Mouse (Mus musculus): ENCODE measurements at regions not wholly inside any gene's neighbourhood (a gene's known extent, or its start where the extent isn't known, plus 50 kb on each side); places are given as distances from the start of the nearest gene placed in this dataset.

GRCm38 (mm10) chr2:74122937-74123336 lies 211.8 kb upstream of the Atp5g3 start:
- peaks cover 16% of the 10 kb centered on the region for H3K27me3 ChIP-seq
- H3K4me1 ChIP-seq, result peaks cover 29% of the 10 kb centered on the region
- ATAC-seq (ENCODE audit: low FRiP score), result no peak
- no peak overlapping the region for H3K4me2 ChIP-seq
- no peaks in the 10 kb centered on the region for H3K36me3 ChIP-seq (replicated peaks)
- H3K9me3 ChIP-seq, result no peaks in the 10 kb centered on the region
- H3K4me3 ChIP-seq (replicated peaks), result no peak overlapping the region
- no peak overlapping the region for H3K9ac ChIP-seq
- 47% methylated on average over 2 of the region's 2 CpGs for WGBS
- H3K27ac ChIP-seq, result no peak overlapping the region

GRCm38 (mm10) chr2:74120051-74120450 lies 208.9 kb upstream of the Atp5g3 start:
- Histone ChIP-seq H3K27ac (peak overlapping the region; percentile 82), H3K4me1 (peaks cover 29% of the 10 kb centered on the region), H3K4me2 (no peak overlapping the region), H3K9ac (no peak overlapping the region), H3K27me3 (peaks cover 8% of the 10 kb centered on the region; the same call in 1 of the 2 replicates), H3K36me3 (replicated peaks) (no peaks in the 10 kb centered on the region), H3K4me3 (replicated peaks) (no peak overlapping the region), H3K9me3 (no peaks in the 10 kb centered on the region)
- 39% methylated on average over 10 of the region's 10 CpGs for WGBS
- no peak for ATAC-seq (ENCODE audit: low FRiP score)

- no peaks in the 10 kb centered on the region for H3K36me3 ChIP-seq (replicated peaks)
- H3K27ac ChIP-seq, result peak overlapping the region; percentile 82
- no peaks in the 10 kb centered on the region for H3K9me3 ChIP-seq
- ATAC-seq (ENCODE audit: low FRiP score), result peak; percentile 57
- H3K4me1 ChIP-seq, result peaks cover 29% of the 10 kb centered on the region
- WGBS, result 48% methylated on average over 17 of the region's 17 CpGs
- peak overlapping the region; percentile 25; the same call in 1 of the 2 replicates for H3K9ac ChIP-seq
- H3K27me3 ChIP-seq, result peaks cover 8% of the 10 kb centered on the region; the same call in 1 of the 2 replicates
- H3K4me3 ChIP-seq (replicated peaks), result no peak overlapping the region
- no peak overlapping the region for H3K4me2 ChIP-seq
Measured at GRCm38 (mm10) chr2:74119167-74119937, 208.2 kb upstream of the Atp5g3 start.

- Histone ChIP-seq H3K9me3 (no peaks in the 10 kb centered on the region), H3K9ac (no peak overlapping the region), H3K4me2 (no peak overlapping the region), H3K36me3 (replicated peaks) (no peaks in the 10 kb centered on the region), H3K27ac (no peak overlapping the region), H3K4me1 (no peaks in the 10 kb centered on the region), H3K4me3 (replicated peaks) (no peak overlapping the region), H3K27me3 (0 out of 2 replicates have a peak, but pooled peaks cover 5% of the 10 kb centered on the region)
- 86% methylated on average over 4 of the region's 4 CpGs for WGBS
- no peak for ATAC-seq (ENCODE audit: low FRiP score)
Measured at GRCm38 (mm10) chr2:74106472-74106871, 195.3 kb upstream of the Atp5g3 start.

- H3K27ac ChIP-seq, result no peak overlapping the region
- peaks cover 2% of the 10 kb centered on the region; the same call in 1 of the 2 replicates for H3K4me1 ChIP-seq
- 85% methylated on average over 9 of the region's 9 CpGs for WGBS
- no peaks in the 10 kb centered on the region for H3K9me3 ChIP-seq
- no peak overlapping the region for H3K9ac ChIP-seq
- H3K27me3 ChIP-seq, result no peaks in the 10 kb centered on the region
- ATAC-seq (ENCODE audit: low FRiP score), result no peak
- no peak overlapping the region for H3K4me3 ChIP-seq (replicated peaks)
- no peaks in the 10 kb centered on the region for H3K36me3 ChIP-seq (replicated peaks)
- H3K4me2 ChIP-seq, result no peak overlapping the region
Measured at GRCm38 (mm10) chr2:74099671-74100372, 188.7 kb upstream of the Atp5g3 start.

- H3K27ac ChIP-seq, result no peak overlapping the region
- peak; percentile 51; the same call in 1 of the 2 replicates for ATAC-seq (ENCODE audit: low FRiP score)
- peaks cover 2% of the 10 kb centered on the region; the same call in 1 of the 2 replicates for H3K4me1 ChIP-seq
- H3K9me3 ChIP-seq, result no peaks in the 10 kb centered on the region
- no peak overlapping the region for H3K4me3 ChIP-seq (replicated peaks)
- H3K36me3 ChIP-seq (replicated peaks), result no peaks in the 10 kb centered on the region
- H3K9ac ChIP-seq, result no peak overlapping the region
- H3K4me2 ChIP-seq, result no peak overlapping the region
- H3K27me3 ChIP-seq, result no peaks in the 10 kb centered on the region
- 54% methylated on average over 2 of the region's 2 CpGs for WGBS
Measured at GRCm38 (mm10) chr2:74096809-74097208, 185.7 kb upstream of the Atp5g3 start.

GRCm38 (mm10) chr2:74093494-74093893 lies 182.4 kb upstream of the Atp5g3 start:
- Histone ChIP-seq H3K27ac (no peak overlapping the region), H3K36me3 (replicated peaks) (no peaks in the 10 kb centered on the region), H3K4me2 (no peak overlapping the region), H3K4me3 (replicated peaks) (no peak overlapping the region), H3K9me3 (no peaks in the 10 kb centered on the region), H3K9ac (no peak overlapping the region), H3K4me1 (peaks cover 2% of the 10 kb centered on the region; the same call in 1 of the 2 replicates), H3K27me3 (no peaks in the 10 kb centered on the region)
- no peak for ATAC-seq (ENCODE audit: low FRiP score)
- 93% methylated on average over 7 of the region's 7 CpGs for WGBS

GRCm38 (mm10) chr2:74087375-74087774 lies 176.2 kb upstream of the Atp5g3 start:
- H3K4me2 ChIP-seq, result no peak overlapping the region
- no peak overlapping the region for H3K4me3 ChIP-seq (replicated peaks)
- no peaks in the 10 kb centered on the region for H3K36me3 ChIP-seq (replicated peaks)
- WGBS, result 81% methylated on average over 3 of the region's 3 CpGs
- H3K9ac ChIP-seq, result no peak overlapping the region
- no peaks in the 10 kb centered on the region for H3K27me3 ChIP-seq
- no peaks in the 10 kb centered on the region; the same call in 1 of the 2 replicates for H3K4me1 ChIP-seq
- no peak overlapping the region for H3K27ac ChIP-seq
- no peaks in the 10 kb centered on the region for H3K9me3 ChIP-seq
- ATAC-seq (ENCODE audit: low FRiP score), result no peak

- Histone ChIP-seq H3K4me3 (replicated peaks) (no peak overlapping the region), H3K9me3 (no peaks in the 10 kb centered on the region), H3K36me3 (replicated peaks) (no peaks in the 10 kb centered on the region), H3K27me3 (no peaks in the 10 kb centered on the region), H3K9ac (no peak overlapping the region), H3K4me1 (no peaks in the 10 kb centered on the region; the same call in 1 of the 2 replicates), H3K4me2 (no peak overlapping the region), H3K27ac (no peak overlapping the region)
- no peak for ATAC-seq (ENCODE audit: low FRiP score)
- 87% methylated on average over 6 of the region's 6 CpGs for WGBS
Measured at GRCm38 (mm10) chr2:74084971-74085370, 173.8 kb upstream of the Atp5g3 start.

GRCm38 (mm10) chr2:74076774-74077173 lies 165.6 kb upstream of the Atp5g3 start:
- Histone ChIP-seq H3K36me3 (replicated peaks) (no peaks in the 10 kb centered on the region), H3K27me3 (peaks cover 9% of the 10 kb centered on the region; the same call in 1 of the 2 replicates), H3K9me3 (no peaks in the 10 kb centered on the region), H3K4me1 (peaks cover 26% of the 10 kb centered on the region), H3K9ac (no peak overlapping the region), H3K4me2 (no peak overlapping the region), H3K27ac (no peak overlapping the region), H3K4me3 (replicated peaks) (no peak overlapping the region)
- ATAC-seq (ENCODE audit: low FRiP score), result no peak
- 76% methylated on average over 4 of the region's 4 CpGs for WGBS

GRCm38 (mm10) chr2:74075566-74075965 lies 164.4 kb upstream of the Atp5g3 start:
- H3K27me3 ChIP-seq, result peaks cover 19% of the 10 kb centered on the region; the same call in 1 of the 2 replicates
- ATAC-seq (ENCODE audit: low FRiP score), result no peak
- H3K4me3 ChIP-seq (replicated peaks), result no peak overlapping the region
- H3K9ac ChIP-seq, result no peak overlapping the region
- no peaks in the 10 kb centered on the region for H3K9me3 ChIP-seq
- no peak overlapping the region for H3K27ac ChIP-seq
- no peak overlapping the region for H3K4me2 ChIP-seq
- peaks cover 26% of the 10 kb centered on the region for H3K4me1 ChIP-seq
- H3K36me3 ChIP-seq (replicated peaks), result no peaks in the 10 kb centered on the region
- 66% methylated on average over 1 of the region's 1 CpGs for WGBS

GRCm38 (mm10) chr2:74073396-74073795 lies 162.3 kb upstream of the Atp5g3 start:
- no peak overlapping the region for H3K27ac ChIP-seq
- H3K4me3 ChIP-seq (replicated peaks), result no peak overlapping the region
- peaks cover 26% of the 10 kb centered on the region for H3K4me1 ChIP-seq
- WGBS, result 85% methylated on average over 1 of the region's 1 CpGs
- no peaks in the 10 kb centered on the region for H3K36me3 ChIP-seq (replicated peaks)
- H3K27me3 ChIP-seq, result peaks cover 24% of the 10 kb centered on the region; the same call in 1 of the 2 replicates
- no peak for ATAC-seq (ENCODE audit: low FRiP score)
- H3K9ac ChIP-seq, result no peak overlapping the region
- H3K4me2 ChIP-seq, result no peak overlapping the region
- H3K9me3 ChIP-seq, result no peaks in the 10 kb centered on the region
